Mouse (Mus musculus): ENCODE data around the gene Pttg1. TPM values are rescaled to one million over a fixed set of nuclear protein-coding genes. Genes with fewer than 3 reads are reported as not detected.

Pttg1 gene
- polyA plus RNA-seq (2012; rRNA removed), result 34.3 and 44.5 TPM in 2 replicates

DNA sequence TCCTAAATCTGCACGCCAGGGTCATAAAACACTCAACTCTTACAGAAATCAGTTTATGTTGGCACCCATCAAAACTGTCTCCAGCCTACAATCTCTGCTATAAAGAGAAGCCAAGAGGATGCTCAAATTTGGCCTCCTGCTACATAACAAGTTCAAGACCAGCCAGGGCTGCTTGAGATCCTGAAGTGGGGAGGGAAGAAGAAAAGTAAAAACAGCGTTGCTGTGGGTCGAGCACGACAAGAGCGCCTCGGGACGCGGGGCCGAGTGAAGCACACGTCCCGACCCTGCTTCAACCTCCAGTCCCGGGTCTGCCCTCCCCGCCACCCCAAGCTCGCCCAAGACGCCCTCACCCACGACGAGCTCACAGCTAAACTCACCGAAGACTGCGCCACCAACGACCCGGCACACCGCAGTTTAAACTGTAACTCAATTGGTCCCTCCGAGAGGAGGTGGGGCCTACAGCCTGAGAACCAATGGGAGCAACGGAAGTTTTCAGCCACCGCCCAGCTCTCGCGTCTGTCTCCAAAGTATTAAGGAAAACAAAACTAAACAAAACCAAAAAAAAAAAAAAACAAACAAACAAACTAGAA is at the start of gene Pttg1:
Gene Pttg1 (minus strand): TSS at position 428 of the 590 bp plus-strand sequence.

DNA sequence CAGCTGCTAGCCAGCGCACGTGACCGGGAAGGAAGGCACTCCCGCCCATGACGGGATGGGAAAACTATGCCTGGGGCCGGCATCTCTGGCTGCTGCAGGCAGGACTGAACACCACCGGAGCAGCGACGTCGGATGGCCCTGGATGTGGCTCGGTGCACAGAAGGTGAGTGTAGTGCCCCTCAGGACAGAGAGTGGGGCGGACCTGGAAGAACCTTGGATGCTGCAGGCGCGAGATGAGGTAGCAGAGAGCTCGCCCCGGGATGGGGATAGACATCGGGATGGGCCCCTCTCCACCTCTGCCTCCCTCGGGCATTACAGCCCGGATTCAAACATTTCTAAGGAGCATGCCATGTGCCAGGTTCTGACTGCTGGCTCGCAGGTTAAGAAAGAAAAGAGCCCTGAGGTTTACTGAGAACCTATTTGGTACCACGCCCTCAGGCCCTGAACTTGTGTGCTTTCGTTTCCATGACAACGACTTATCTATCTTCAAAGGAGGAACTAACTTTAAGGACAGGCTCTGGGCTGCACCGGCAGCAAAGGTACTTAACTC is 48.2 kb upstream of the Pttg1 start, which contains the start of gene C1qtnf2:
Gene C1qtnf2 (plus strand): TSS at position 52 of the 550 bp plus-strand sequence.

DNA sequence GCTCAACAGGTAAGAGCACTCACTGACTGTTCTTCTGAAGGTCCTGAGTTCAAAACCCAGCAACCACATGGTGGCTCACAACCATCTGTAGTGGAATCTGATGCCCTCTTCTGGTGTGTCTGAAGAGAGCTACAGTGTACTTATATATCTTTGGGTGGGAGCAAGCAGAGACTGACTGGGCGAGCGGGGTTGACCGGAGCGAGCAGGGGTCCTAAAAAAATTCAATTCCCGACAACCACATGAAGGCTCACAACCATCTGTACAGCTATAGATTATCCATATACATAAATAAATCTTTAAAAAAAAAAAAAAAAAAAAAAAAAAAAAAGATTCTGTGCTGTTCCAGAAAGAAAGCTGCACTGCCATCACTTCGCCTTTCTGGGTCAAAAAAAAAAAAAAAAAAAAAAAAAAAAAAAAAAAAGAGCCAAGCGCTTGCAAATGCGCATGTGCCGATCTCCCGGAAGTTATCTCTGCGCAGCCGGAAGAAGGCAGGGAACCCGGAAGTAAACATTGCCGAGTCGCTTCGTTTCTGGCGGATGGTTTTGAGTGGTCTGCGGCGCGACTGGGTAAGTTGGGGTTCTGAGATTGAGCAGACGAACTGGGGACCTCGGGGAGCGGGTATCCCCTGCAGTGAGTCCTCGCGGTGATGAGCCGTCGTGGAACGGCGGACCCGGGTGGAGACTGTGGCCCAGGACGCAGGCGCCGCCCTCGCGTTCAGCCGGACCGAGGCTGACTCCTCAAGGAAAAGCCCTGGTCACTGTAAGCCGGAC is 7.4 kb upstream of the Pttg1 start, which contains the start of gene Slu7:
Gene Slu7 (plus strand): TSS at position 491 of the 770 bp plus-strand sequence.

Other genes starting within 250 kb of the Pttg1 start
- 18.6 and 20.4 TPM in 2 replicates for gene Slu7, start 7.5 kb upstream of the Pttg1 start, polyA plus RNA-seq (2012; rRNA removed)
- 6.0 and 10.3 TPM in 2 replicates for gene C1qtnf2, start 48.0 kb upstream of the Pttg1 start, polyA plus RNA-seq (2012; rRNA removed)
- 6.8 and 8.3 TPM in 2 replicates for gene Ccnjl, start 102.5 kb upstream of the Pttg1 start, polyA plus RNA-seq (2012; rRNA removed)
- gene 4933415A04Rik, start 160.8 kb upstream of the Pttg1 start, polyA plus RNA-seq (2012; rRNA removed), result 0.95 and 1.3 TPM in 2 replicates
- gene Fabp6, start 175.3 kb upstream of the Pttg1 start, polyA plus RNA-seq (2012; rRNA removed), result not detected in 2 replicates